Mouse (Mus musculus) thymus, adult 2 months (tissue): ENCODE measurements around the gene Hist1h3f. TPM values are rescaled to one million over a fixed set of nuclear protein-coding genes. Genes with fewer than 3 reads are reported as not detected.
"Not testable (repeated sequence)": the region's sequence is repeated elsewhere in the genome, so short reads cannot be mapped to it uniquely, and the experiment has no call there.

Source experiments
- DNase-seq: peaks from one replicate; pipeline ENCODE4 v3.0.0; 2021
- H3K27ac ChIP-seq: fragments of 200-500 bp; 2 replicates; pipeline ENCODE4 v1.5.1; 2012; ENCODE audit warnings: low read length, control low read depth; ENCODE audit not compliant: control insufficient read depth, insufficient read depth
- H3K27me3 ChIP-seq: fragments of 200-500 bp; 2 replicates; pipeline ENCODE4 v1.6.1; 2012; ENCODE audit warnings: mild to moderate bottlenecking, low read length, moderate library complexity, mixed read lengths; ENCODE audit not compliant: control insufficient read depth, insufficient read depth
- H3K36me3 ChIP-seq: fragments of 200-500 bp; 2 replicates; pipeline ENCODE4 v1.6.1; 2012; ENCODE audit warnings: mild to moderate bottlenecking, low read length, moderate library complexity; ENCODE audit not compliant: control insufficient read depth, insufficient read depth
- H3K4me1 ChIP-seq: fragments of 200-500 bp; replicated peaks from 2 replicates; pipeline ENCODE4 v1.6.1; 2012; ENCODE audit warnings: low read length; ENCODE audit not compliant: control insufficient read depth, insufficient read depth
- H3K4me3 ChIP-seq: fragments of 200-500 bp; 2 replicates; pipeline ENCODE4 v1.5.1; 2012; ENCODE audit warnings: mild to moderate bottlenecking, low read length, control low read depth, moderate library complexity; ENCODE audit not compliant: control insufficient read depth, insufficient read depth
- CTCF ChIP-seq: fragments of 200-500 bp; IDR thresholded peaks from 2 replicates; pipeline ENCODE4 v1.5.1; 2012; ENCODE audit warnings: mild to moderate bottlenecking, control low read depth, low read length, moderate library complexity, borderline replicate concordance; ENCODE audit not compliant: control insufficient read depth, poor library complexity, insufficient read depth; ENCODE audit errors: extremely low read depth
- POLR2A ChIP-seq: fragments of 200-500 bp; IDR thresholded peaks from 2 replicates; pipeline ENCODE4 v1.6.1; 2012; ENCODE audit warnings: mild to moderate bottlenecking, low read length, control low read depth, moderate library complexity; ENCODE audit not compliant: control insufficient read depth, poor library complexity, insufficient read depth; ENCODE audit errors: extremely low read depth
- WGBS: fragments of 180-500 bp; shearing (Covaris S2); methylation state at CpG from one replicate; pipeline ENCODE4 v1.1.7; 2018; 5-methylcytosine and 5-hydroxymethylcytosine counted together
- polyA plus RNA-seq: library from polyadenylated mRNA; depleted of rRNA; stranded (reverse); fragments of >200 nt; gene quantifications from 2 replicates; pipeline ENCODE4 v1.2.3, GENCODE M21; 2012

Hist1h3f gene
- polyA plus RNA-seq, 1 experiment: 72.3 TPM

- WGBS: under 1% methylated on average over 62 of the region's 67 CpGs
- not testable (repeated sequence) for H3K27me3 ChIP-seq, H3K36me3 ChIP-seq, H3K4me1 ChIP-seq
- peak within 1 kb of the TSS; percentile 52 for H3K4me3 ChIP-seq
- TF ChIP-seq POLR2A: peak; percentile 91
- peak within 1 kb of the TSS; percentile 79 for H3K27ac ChIP-seq
- DNase-seq: peak; percentile 88
Measured at GRCm38 (mm10) chr13:23561883-23562659, 18.2 kb downstream of the Hist1h3f start, which contains the start of gene Hist1h3e. Gene Hist1h3e (minus strand): TSS chr13:23562369.

GRCm38 (mm10) chr13:23562699-23563462 lies 19.0 kb downstream of the Hist1h3f start:
- no peak for DNase-seq
- 3% methylated on average over 18 of the region's 18 CpGs for WGBS
- TF ChIP-seq POLR2A (no peak), CTCF (no peak)
- Histone ChIP-seq H3K36me3 (no peaks in the 10 kb centered on the region), H3K27me3 (no peaks in the 10 kb centered on the region), H3K27ac (peak overlapping the region; percentile 79), H3K4me3 (no peak overlapping the region), H3K4me1 (no peaks in the 10 kb centered on the region)

- Histone ChIP-seq H3K27me3 (no peaks in the 10 kb centered on the region), H3K4me3 (no peak overlapping the region), H3K4me1 (no peaks in the 10 kb centered on the region), H3K27ac (no peak overlapping the region), H3K36me3 (no peaks in the 10 kb centered on the region)
- DNase-seq: no peak
- 93% methylated on average over 2 of the region's 2 CpGs for WGBS
- TF ChIP-seq POLR2A (no peak), CTCF (no peak)
Measured at GRCm38 (mm10) chr13:23564482-23564881, 20.6 kb downstream of the Hist1h3f start.

- not testable (repeated sequence) for H3K36me3 ChIP-seq, H3K4me1 ChIP-seq, H3K27me3 ChIP-seq, DNase-seq
- Histone ChIP-seq H3K27ac (peak overlapping the region; percentile 100), H3K4me3 (peak overlapping the region; percentile 94)
- WGBS: 4% methylated on average over 27 of the region's 41 CpGs
Measured at GRCm38 (mm10) chr13:23570261-23571021, 26.6 kb downstream of the Hist1h3f start.

GRCm38 (mm10) chr13:23571022-23571503 lies 27.2 kb downstream of the Hist1h3f start, which contains the start of the genes Hist1h2ae and Hist1h2bg:
Gene Hist1h2ae (minus strand): TSS chr13:23571220.
Gene Hist1h2bg (plus strand): TSS chr13:23571396.
- H3K4me1 ChIP-seq: peaks cover 3% of the 10 kb centered on the region
- under 1% methylated on average over 18 of the region's 18 CpGs for WGBS
- peak; percentile 76 for DNase-seq
- peak within 1 kb of the TSS; percentile 100 for H3K27ac ChIP-seq
- no peaks in the 10 kb centered on the region for H3K36me3 ChIP-seq
- H3K4me3 ChIP-seq: peak within 1 kb of the TSS; percentile 94
- H3K27me3 ChIP-seq: no peaks in the 10 kb centered on the region
- TF ChIP-seq CTCF (no peak), POLR2A (no peak)

- H3K36me3 ChIP-seq, H3K4me1 ChIP-seq, DNase-seq, H3K27me3 ChIP-seq: not testable (repeated sequence)
- WGBS: under 1% methylated on average over 19 of the region's 34 CpGs
- H3K4me3 ChIP-seq: peak overlapping the region; percentile 45
- peak overlapping the region; percentile 82 for H3K27ac ChIP-seq
Measured at GRCm38 (mm10) chr13:23571504-23572217, 27.8 kb downstream of the Hist1h3f start.
